Mouse (Mus musculus) forebrain, embryonic 10.5 days (tissue): ENCODE data around the gene Lgals1. TPM values are rescaled to one million over a fixed set of nuclear protein-coding genes. Genes with fewer than 3 reads are reported as not detected.

Source experiments
- DNase-seq: peaks from one replicate; pipeline ENCODE4 v3.0.0-alpha.2; 2017; ENCODE audit warnings: low spot score; ENCODE audit errors: extremely low spot score
- H3K27ac ChIP-seq: fragments of 300-500 bp; sonication (generic); 2 replicates; pipeline ENCODE4 v1.5.1; 2016; ENCODE audit warnings: mild to moderate bottlenecking
- H3K27me3 ChIP-seq: fragments of 300-500 bp; sonication (generic); 2 replicates; pipeline ENCODE4 v1.6.1; 2016; ENCODE audit warnings: mild to moderate bottlenecking; ENCODE audit not compliant: poor library complexity, severe bottlenecking
- H3K36me3 ChIP-seq: fragments of 300-500 bp; sonication (generic); replicated peaks from 2 replicates; pipeline ENCODE4 v1.6.1; 2016; ENCODE audit warnings: mild to moderate bottlenecking, moderate library complexity
- H3K4me1 ChIP-seq: fragments of 300-500 bp; sonication (generic); 2 replicates; pipeline ENCODE4 v1.6.1; 2016
- H3K4me3 ChIP-seq: fragments of 300-500 bp; sonication (generic); 2 replicates; pipeline ENCODE4 v1.5.1; 2016; ENCODE audit warnings: mild to moderate bottlenecking, moderate library complexity
- H3K9me3 ChIP-seq: fragments of 300-500 bp; sonication (generic); 2 replicates; pipeline ENCODE4 v1.6.1; 2016; ENCODE audit warnings: mild to moderate bottlenecking, moderate library complexity
- WGBS: fragments of 180-500 bp; shearing (Covaris S2); methylation state at CpG from one replicate; pipeline ENCODE4 v1.1.7; 2016; 5-methylcytosine and 5-hydroxymethylcytosine counted together
- microRNA-seq: library from miRNA; unstranded; fragments of <30 nt; microRNA quantifications from one replicate; pipeline ENCODE4, GENCODE M21; 2017
- polyA plus RNA-seq: library from polyadenylated mRNA; unstranded; fragments of >200 nt; fragmentation: Nextera tagmentation; extraction: Ambion mirVana; gene quantifications from 2 replicates; pipeline ENCODE4 v1.2.1, GENCODE M21; 2016

Lgals1 gene
- polyA plus RNA-seq, 1 experiment from 2014 or later = 200 TPM

DNA sequence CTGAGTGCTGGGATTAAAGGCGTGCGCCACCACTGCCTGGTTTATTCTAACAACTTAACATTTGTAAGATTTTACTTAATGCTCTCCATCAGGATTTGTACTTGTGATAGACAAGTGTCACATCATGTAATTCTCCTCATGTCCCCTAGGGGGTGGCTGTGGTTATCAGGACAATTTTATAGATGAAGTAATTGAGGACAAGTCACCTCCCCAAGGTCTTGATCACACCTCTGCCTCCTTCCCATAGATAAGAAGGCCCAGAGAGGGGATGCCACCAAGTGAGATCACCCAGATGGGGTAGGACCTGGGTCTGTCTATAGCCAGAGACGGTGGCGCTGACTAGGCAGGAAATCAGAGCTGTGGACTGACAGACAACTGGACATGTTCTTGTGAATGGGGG is 29.8 kb downstream of the Lgals1 start:
- Histone ChIP-seq H3K36me3 (peaks cover 76% of the 10 kb centered on the region), H3K4me3 (no peak overlapping the region), H3K4me1 (peaks cover 6% of the 10 kb centered on the region; the same call in 1 of the 2 replicates), H3K9me3 (no peaks in the 10 kb centered on the region), H3K27me3 (no peaks in the 10 kb centered on the region), H3K27ac (no peak overlapping the region; the same call in 1 of the 2 replicates)
- WGBS = 84% methylated on average over 4 of the region's 4 CpGs
- DNase-seq = no peak

DNA sequence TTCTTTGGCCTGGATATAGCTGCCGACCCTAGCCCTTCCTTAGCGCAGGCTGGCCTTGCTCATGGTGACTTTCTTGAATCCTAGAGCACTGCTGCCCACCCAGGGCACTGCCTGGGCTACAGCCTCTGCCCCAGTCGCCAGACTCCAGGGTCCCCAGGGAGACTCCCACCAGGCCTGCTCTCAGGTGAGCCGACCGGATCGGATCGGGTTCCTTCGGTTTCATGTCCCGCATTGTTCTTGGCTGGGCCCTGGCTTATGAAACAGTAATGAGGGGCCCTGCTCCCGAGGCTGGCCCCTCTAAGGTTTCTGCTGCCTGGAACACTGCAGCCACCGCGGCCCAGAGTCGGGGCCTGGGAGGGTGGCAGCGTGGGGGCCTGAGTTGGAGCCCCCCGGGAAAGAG is 30.5 kb downstream of the Lgals1 start:
- Histone ChIP-seq H3K27me3 (no peaks in the 10 kb centered on the region), H3K9me3 (no peaks in the 10 kb centered on the region), H3K4me3 (no peak overlapping the region), H3K36me3 (peaks cover 77% of the 10 kb centered on the region), H3K27ac (peak overlapping the region; percentile 6; the same call in 1 of the 2 replicates), H3K4me1 (peaks cover 8% of the 10 kb centered on the region)
- WGBS = 74% methylated on average over 15 of the region's 15 CpGs
- no peak for DNase-seq

DNA sequence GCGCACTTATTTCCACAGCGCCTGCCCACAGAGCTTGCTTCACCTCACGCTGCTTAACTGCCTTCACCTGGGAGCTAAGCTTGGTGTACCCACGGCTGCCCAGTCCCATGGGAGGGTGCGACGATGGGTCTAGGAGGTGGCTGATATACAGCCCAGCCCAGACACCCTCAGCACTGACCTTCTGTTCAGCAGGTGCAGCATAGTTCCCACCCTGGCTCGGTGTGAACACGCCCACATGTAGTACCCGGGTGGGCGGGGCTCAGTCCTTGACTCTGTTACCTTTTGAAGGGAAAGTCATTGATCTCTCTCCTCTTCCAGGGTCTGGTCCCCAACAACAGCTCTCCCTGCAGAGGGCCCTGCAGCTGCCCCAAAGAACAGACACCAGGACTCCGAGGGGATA is 33.0 kb downstream of the Lgals1 start:
- Histone ChIP-seq H3K4me3 (no peak overlapping the region), H3K36me3 (peaks cover 75% of the 10 kb centered on the region), H3K4me1 (peaks cover 15% of the 10 kb centered on the region), H3K27me3 (no peaks in the 10 kb centered on the region), H3K27ac (no peak overlapping the region), H3K9me3 (no peaks in the 10 kb centered on the region)
- no peak for DNase-seq
- WGBS = 91% methylated on average over 11 of the region's 11 CpGs

DNA sequence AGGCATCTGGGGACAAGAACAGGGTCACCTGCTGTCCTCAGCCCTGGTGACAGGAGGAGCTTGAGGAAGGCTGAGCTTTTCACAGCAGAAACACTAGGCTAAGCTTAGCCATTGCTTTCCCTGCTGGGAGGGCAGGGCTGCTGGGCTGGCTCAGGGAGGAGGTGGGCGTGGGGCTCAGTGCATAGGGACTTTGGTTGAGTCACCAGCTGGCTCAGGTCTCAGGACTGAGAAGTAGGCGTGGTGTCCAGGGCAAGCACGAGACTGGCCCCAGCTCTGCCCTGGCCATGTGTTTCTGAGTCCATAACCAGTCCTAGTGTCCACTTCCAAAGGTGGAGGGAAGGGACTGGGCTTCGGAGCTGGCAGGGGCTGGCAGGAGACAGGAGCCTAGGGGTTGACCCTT is 33.6 kb downstream of the Lgals1 start:
- DNase-seq = no peak
- peaks cover 15% of the 10 kb centered on the region for H3K4me1 ChIP-seq
- H3K27ac ChIP-seq = no peak overlapping the region
- H3K4me3 ChIP-seq = no peak overlapping the region
- WGBS = 81% methylated on average over 4 of the region's 4 CpGs
- H3K36me3 ChIP-seq = peaks cover 79% of the 10 kb centered on the region
- H3K27me3 ChIP-seq = no peaks in the 10 kb centered on the region
- H3K9me3 ChIP-seq = no peaks in the 10 kb centered on the region

DNA sequence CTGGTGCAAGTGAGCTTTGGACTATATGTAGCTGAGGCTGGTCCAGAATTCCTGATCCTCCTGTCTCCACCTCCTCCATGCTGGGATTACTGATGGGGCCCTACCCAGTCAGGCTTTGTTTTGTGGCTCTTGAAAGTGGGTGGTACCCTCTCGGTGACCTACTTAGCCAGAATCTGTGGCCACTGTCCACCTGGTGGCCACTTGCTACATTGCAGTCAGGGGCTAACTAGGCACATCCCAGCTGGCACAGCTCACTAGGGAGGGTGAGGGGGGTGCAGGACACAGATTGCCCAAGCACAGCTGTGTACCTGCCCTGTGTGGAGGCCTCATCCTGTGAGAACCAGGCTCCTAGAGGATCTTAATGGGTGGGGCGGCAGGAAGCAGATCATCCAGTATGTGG is 36.4 kb downstream of the Lgals1 start:
- WGBS = 44% methylated on average over 2 of the region's 2 CpGs
- no peaks in the 10 kb centered on the region for H3K9me3 ChIP-seq
- peaks cover 88% of the 10 kb centered on the region for H3K36me3 ChIP-seq
- DNase-seq = peak; percentile 60
- no peak overlapping the region for H3K4me3 ChIP-seq
- peaks cover 13% of the 10 kb centered on the region for H3K4me1 ChIP-seq
- no peaks in the 10 kb centered on the region for H3K27me3 ChIP-seq
- peak overlapping the region; percentile 22; the same call in 1 of the 2 replicates for H3K27ac ChIP-seq

DNA sequence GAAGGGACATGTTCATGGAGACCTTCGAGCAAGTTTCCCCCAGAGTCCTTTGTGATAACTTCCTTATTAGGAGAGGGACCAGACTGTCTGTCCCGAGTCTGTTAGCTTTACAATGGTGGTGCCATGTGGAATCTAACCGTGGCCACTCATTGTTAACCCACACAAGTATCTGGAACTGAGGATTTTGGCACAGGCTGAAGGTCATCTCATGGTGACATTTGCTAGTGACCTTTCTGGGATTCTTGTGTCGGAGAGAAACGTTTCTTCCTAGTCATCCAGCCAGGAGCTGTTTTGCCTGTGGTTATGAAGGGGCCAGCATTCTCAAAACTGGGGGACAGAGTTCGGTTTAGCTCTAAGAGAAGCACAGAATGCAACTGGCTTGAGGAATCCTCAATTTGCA is 45.1 kb downstream of the Lgals1 start:
- no peaks in the 10 kb centered on the region for H3K4me1 ChIP-seq
- no peaks in the 10 kb centered on the region for H3K27me3 ChIP-seq
- H3K4me3 ChIP-seq = no peak overlapping the region
- 79% methylated on average over 6 of the region's 6 CpGs for WGBS
- no peaks in the 10 kb centered on the region for H3K9me3 ChIP-seq
- peaks cover 37% of the 10 kb centered on the region for H3K36me3 ChIP-seq
- H3K27ac ChIP-seq = no peak overlapping the region
- DNase-seq = no peak

DNA sequence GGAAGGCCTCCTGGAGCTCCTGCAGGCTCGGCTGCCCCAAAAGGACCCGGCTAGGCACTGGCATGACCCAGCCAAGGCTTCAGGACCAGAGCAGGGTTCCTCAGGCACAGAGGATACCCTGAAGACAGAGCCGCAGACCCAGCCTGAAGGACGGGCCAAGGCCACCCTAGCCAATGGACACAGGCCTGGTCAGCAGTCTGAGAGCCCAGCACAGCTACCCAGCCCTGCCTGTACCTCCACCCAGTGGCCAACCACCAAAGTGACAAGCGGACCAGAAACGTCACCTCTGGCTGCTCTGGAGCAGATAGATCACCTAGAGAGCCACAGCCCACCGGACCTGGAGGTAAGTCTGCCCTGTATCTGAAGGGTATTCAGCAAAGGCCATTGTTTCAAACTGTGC is 47.4 kb downstream of the Lgals1 start:
- H3K9me3 ChIP-seq = no peaks in the 10 kb centered on the region
- no peaks in the 10 kb centered on the region for H3K27me3 ChIP-seq
- 77% methylated on average over 7 of the region's 7 CpGs for WGBS
- H3K4me1 ChIP-seq = peaks cover 7% of the 10 kb centered on the region
- DNase-seq = no peak
- H3K36me3 ChIP-seq = peaks cover 14% of the 10 kb centered on the region; the same call in 1 of the 2 replicates
- H3K27ac ChIP-seq = no peak overlapping the region
- H3K4me3 ChIP-seq = no peak overlapping the region

DNA sequence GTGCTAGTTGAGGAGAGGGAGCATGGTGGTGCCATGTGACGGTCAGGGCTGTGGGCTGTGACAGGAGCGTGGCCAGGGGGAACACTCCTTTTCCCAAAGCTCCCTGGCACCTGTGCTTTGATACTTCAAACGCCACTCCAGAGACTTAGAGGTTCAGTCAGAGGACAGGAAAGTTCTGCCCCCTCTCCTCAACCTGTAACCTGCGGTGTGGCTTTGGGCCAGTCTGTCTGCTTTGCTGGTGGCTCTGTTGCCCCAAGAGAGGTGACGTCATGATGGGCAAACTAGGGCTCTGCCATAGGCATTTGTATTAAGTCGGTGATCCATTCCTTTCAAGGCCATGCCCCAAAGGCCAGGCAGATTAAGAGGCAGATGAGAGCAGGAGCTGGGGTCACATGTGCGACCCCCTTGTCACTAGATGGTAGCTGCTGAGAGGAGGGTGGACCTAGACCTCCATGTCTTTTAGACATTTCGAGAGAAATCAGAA is 51.2 kb downstream of the Lgals1 start:
- peaks cover 6% of the 10 kb centered on the region; the same call in 1 of the 2 replicates for H3K36me3 ChIP-seq
- no peak overlapping the region for H3K27ac ChIP-seq
- WGBS = 85% methylated on average over 8 of the region's 8 CpGs
- no peak overlapping the region for H3K4me3 ChIP-seq
- peaks cover 25% of the 10 kb centered on the region for H3K4me1 ChIP-seq
- H3K9me3 ChIP-seq = no peaks in the 10 kb centered on the region
- no peak for DNase-seq
- no peaks in the 10 kb centered on the region for H3K27me3 ChIP-seq

DNA sequence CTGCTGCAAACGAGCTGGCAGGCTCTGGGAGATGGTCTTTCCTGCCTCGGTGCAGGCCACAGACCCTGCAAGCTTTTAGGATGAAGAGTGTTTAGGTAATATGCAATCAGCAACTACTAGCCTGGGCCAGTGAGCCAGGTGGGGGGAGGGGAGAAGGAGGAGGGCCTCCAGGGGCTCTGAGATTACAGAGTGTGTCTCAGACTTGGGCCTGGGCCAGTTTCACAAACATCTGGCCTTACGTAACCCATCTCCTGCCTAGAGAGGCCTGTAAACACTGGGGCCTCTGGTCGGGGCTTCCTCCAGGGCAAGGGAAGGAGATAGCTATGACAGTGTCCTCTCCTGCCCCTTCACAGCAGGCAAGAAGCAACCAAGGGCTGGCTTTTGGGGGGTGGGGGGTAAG is 52.4 kb downstream of the Lgals1 start:
- Histone ChIP-seq H3K36me3 (peaks cover 6% of the 10 kb centered on the region; the same call in 1 of the 2 replicates), H3K27ac (peak overlapping the region; percentile 32), H3K4me3 (no peak overlapping the region), H3K9me3 (no peaks in the 10 kb centered on the region), H3K4me1 (peaks cover 33% of the 10 kb centered on the region), H3K27me3 (no peaks in the 10 kb centered on the region)
- WGBS = 38% methylated on average over 4 of the region's 4 CpGs
- DNase-seq = no peak

Small RNAs within 50 kb of the gene (microRNA-seq; reads per million reads assigned to microRNA genes)
- not detected for gene Mir6955

Other genes starting within 250 kb of the Lgals1 start
- 0.05 and 0.15 TPM in 2 replicates for gene Elfn2, start 208.0 kb upstream of the Lgals1 start, polyA plus RNA-seq
- gene Mfng, start 153.2 kb upstream of the Lgals1 start, polyA plus RNA-seq = 71.1 and 83.6 TPM in 2 replicates
- 2.4 and 2.6 TPM in 2 replicates for gene Card10, start 123.7 kb upstream of the Lgals1 start, polyA plus RNA-seq
- gene Cdc42ep1, start 84.1 kb upstream of the Lgals1 start, polyA plus RNA-seq = 12.6 and 12.7 TPM in 2 replicates
- not detected in 2 replicates for gene Lgals2, start 71.2 kb upstream of the Lgals1 start, polyA plus RNA-seq
- 46.8 and 52.6 TPM in 2 replicates for gene Gga1, start 49.5 kb upstream of the Lgals1 start, polyA plus RNA-seq
- 0.23 and 0.35 TPM in 2 replicates for gene Gm49510, start 27.1 kb upstream of the Lgals1 start, polyA plus RNA-seq
- gene Sh3bp1, start 27.0 kb upstream of the Lgals1 start, polyA plus RNA-seq = 21.0 and 21.5 TPM in 2 replicates
- gene Pdxp, start 12.8 kb upstream of the Lgals1 start, polyA plus RNA-seq = 26.1 and 26.9 TPM in 2 replicates
- gene Nol12, start 8.2 kb downstream of the Lgals1 start, polyA plus RNA-seq = 63.6 and 69.9 TPM in 2 replicates
- 39.7 and 41.6 TPM in 2 replicates for gene Triobp, start 21.0 kb downstream of the Lgals1 start, polyA plus RNA-seq
- gene H1f0, start 101.7 kb downstream of the Lgals1 start, polyA plus RNA-seq = 427 and 444 TPM in 2 replicates
- gene Galr3, start 115.2 kb downstream of the Lgals1 start, polyA plus RNA-seq = not detected in 2 replicates
- gene Ankrd54, start 136.2 kb downstream of the Lgals1 start, polyA plus RNA-seq = 56.0 and 60.5 TPM in 2 replicates
- gene Eif3l, start 148.5 kb downstream of the Lgals1 start, polyA plus RNA-seq = 283 and 289 TPM in 2 replicates
- 5.1 and 5.5 TPM in 2 replicates for gene Micall1, start 182.2 kb downstream of the Lgals1 start, polyA plus RNA-seq
- gene Polr2f, start 214.3 kb downstream of the Lgals1 start, polyA plus RNA-seq = 419 and 440 TPM in 2 replicates
- gene 1700088E04Rik, start 214.5 kb downstream of the Lgals1 start, polyA plus RNA-seq = 6.9 and 8.1 TPM in 2 replicates
- 1.2 and 1.3 TPM in 2 replicates for gene Sox10, start 238.5 kb downstream of the Lgals1 start, polyA plus RNA-seq